31 mouse cellular contexts compared by ENCODE assay signal in genomic region chr2:52982502-52982901, GRCm38 (mm10).
"Had no signal": no experiment of that assay in that cellular context is flagged by ENCODE, and none has a peak within 500 bp of the region (broad histone marks: within the 10 kb centered on the region; RNA-seq: fewer than 3 reads in every experiment).

No protein-coding gene starts in this region.

- H3K27me3 ChIP-seq: limb, embryonic 12.5 days; limb, embryonic 13.5 days; limb, embryonic 15.5 days; liver, embryonic 12.5 days; liver, embryonic 13.5 days; liver, embryonic 15.5 days; lung, embryonic 15.5 days; midbrain, embryonic 12.5 days; midbrain, embryonic 13.5 days; midbrain, embryonic 15.5 days had no signal

- DNase-seq: left cerebral cortex, postnatal 4 days; liver; liver, embryonic 13.5 days; liver, postnatal 0 days; lung, adult 18-20 months; lung, adult 2 months; lung, embryonic 14.5 days; lung, postnatal 10 days; lung, postnatal 14 days; lung, postnatal 36 days; lung, postnatal 4 days; midbrain, embryonic 14.5 days had no signal

- H3K4me3 ChIP-seq: limb, embryonic 10.5 days; limb, embryonic 12.5 days; limb, embryonic 13.5 days; limb, embryonic 15.5 days; liver, embryonic 12.5 days; liver, embryonic 13.5 days; liver, embryonic 15.5 days; lung, embryonic 15.5 days; megakaryocyte, embryonic 14.5 days; midbrain, embryonic 10.5 days; midbrain, embryonic 12.5 days; midbrain, embryonic 13.5 days; midbrain, embryonic 15.5 days; myocyte had no signal

- H3K4me2 ChIP-seq: limb, embryonic 12.5 days; limb, embryonic 13.5 days; limb, embryonic 15.5 days; liver, embryonic 11.5 days; liver, embryonic 12.5 days; liver, embryonic 13.5 days; liver, embryonic 15.5 days; lung, embryonic 14.5 days; lung, embryonic 15.5 days; midbrain, embryonic 11.5 days; midbrain, embryonic 12.5 days; midbrain, embryonic 13.5 days; midbrain, embryonic 15.5 days had no signal

- H3K9me3 ChIP-seq: limb, embryonic 10.5 days; limb, embryonic 12.5 days; limb, embryonic 13.5 days; limb, embryonic 15.5 days; liver, embryonic 12.5 days; liver, embryonic 13.5 days; liver, embryonic 15.5 days; lung, embryonic 15.5 days; midbrain, embryonic 10.5 days; midbrain, embryonic 12.5 days; midbrain, embryonic 13.5 days; midbrain, embryonic 15.5 days had no signal

- H3K9ac ChIP-seq: limb, embryonic 12.5 days; limb, embryonic 13.5 days; limb, embryonic 15.5 days; liver, embryonic 12.5 days; liver, embryonic 13.5 days; liver, embryonic 14.5 days; liver, embryonic 15.5 days; liver, postnatal 0 days; lung, embryonic 14.5 days; lung, embryonic 15.5 days; midbrain, embryonic 12.5 days; midbrain, embryonic 13.5 days; midbrain, embryonic 15.5 days had no signal

- H3K27ac ChIP-seq: limb, embryonic 10.5 days; liver, embryonic 12.5 days; liver, embryonic 13.5 days; liver, embryonic 14.5 days; liver, embryonic 15.5 days; lung, embryonic 15.5 days; macrophage; midbrain, embryonic 10.5 days; midbrain, embryonic 12.5 days; midbrain, embryonic 13.5 days; midbrain, embryonic 15.5 days had no signal

- ATAC-seq: liver, embryonic 12.5 days; liver, postnatal 0 days; lung, postnatal 0 days; midbrain, embryonic 13.5 days; midbrain, embryonic 15.5 days; midbrain, embryonic 16.5 days had no signal

- H3K4me1 ChIP-seq: liver, embryonic 13.5 days; liver, embryonic 15.5 days; megakaryocyte, embryonic 14.5 days had no signal

- H3K36me3 ChIP-seq: limb, embryonic 10.5 days; limb, embryonic 12.5 days; limb, embryonic 13.5 days; limb, embryonic 15.5 days; liver, embryonic 12.5 days; liver, embryonic 13.5 days; liver, embryonic 15.5 days; lung, embryonic 15.5 days; midbrain, embryonic 10.5 days; midbrain, embryonic 12.5 days; midbrain, embryonic 13.5 days; midbrain, embryonic 15.5 days had no signal
